Mouse (Mus musculus): ENCODE measurements at regions not wholly inside any gene's neighbourhood (a gene's known extent, or its start where the extent isn't known, plus 50 kb on each side); places are given as distances from the start of the nearest gene placed in this dataset.
"Not testable (repeated sequence)": the region's sequence is repeated elsewhere in the genome, so short reads cannot be mapped to it uniquely, and the experiment has no call there.

DNA sequence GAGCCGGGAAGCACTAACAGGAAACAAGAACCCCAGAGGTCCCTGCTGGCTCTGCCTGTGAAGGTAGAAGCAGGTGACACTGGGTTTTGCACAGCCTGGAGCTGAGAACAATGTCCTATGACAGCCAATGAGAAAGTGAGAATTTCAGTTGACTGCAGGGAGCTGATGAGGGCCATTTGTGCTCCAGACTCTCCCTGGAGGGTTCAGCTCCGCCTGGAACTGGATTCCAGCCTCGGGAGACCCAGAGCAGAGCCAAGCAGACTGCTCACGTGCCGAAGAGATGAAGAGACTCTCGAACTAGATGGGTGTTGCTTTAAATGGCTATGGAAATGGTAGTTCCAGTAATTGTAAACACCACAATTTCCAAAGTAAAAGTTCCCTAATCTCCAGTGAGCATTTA lies 93.5 kb downstream of the Cand1 start:
- in situ Hi-C loops (cut with MboI, MseI), result loop anchor here (25.0 kb wide), 1 partner anchor 516 kb away; no protein-coding TSS in a partner anchor

DNA sequence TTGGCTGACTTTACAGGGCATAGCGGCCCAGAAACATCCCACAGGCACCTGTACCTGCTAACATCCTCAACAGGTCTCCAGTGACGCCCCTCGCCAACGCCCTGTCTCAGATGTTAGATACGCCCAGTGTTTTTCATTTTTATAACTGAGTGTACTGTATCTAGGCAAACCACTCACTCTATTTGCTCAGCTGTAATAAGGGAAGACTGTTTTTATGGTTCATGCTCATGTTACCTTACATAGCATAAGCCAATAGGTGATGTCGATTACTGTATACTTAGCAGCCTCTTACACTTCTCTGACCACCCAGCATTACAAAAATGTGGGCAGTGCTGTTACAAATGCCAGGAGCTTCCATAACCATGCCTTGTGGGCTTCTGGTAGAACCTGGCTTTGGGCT lies 97.0 kb downstream of the Cand1 start:
- in situ Hi-C loops (cut with MboI, MseI), result loop anchor here (25.0 kb wide), 1 partner anchor 519 kb away; no protein-coding TSS in a partner anchor

DNA sequence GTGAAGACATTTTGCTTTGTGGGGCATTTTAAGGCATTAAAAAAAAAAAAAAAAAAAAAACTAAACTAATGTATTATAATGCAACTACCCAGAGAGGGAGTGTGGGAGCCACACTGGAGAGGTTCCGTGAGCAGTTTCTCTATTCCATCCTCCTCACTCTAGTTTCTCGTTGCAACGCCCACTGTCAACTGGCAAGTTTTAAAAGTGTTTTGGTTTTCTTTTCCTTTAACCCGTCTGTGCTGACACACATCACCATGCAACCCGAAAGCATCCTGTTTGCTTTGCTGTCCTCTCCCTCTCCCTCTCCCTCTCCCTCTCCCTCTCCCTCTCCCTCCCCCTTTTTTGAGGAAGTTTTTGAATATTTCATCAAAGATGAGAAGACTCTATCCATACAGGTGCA lies 97.5 kb downstream of the Cand1 start:
- in situ Hi-C loops (cut with MboI, MseI), result loop anchor here (25.0 kb wide), 1 partner anchor 520 kb away; no protein-coding TSS in a partner anchor

DNA sequence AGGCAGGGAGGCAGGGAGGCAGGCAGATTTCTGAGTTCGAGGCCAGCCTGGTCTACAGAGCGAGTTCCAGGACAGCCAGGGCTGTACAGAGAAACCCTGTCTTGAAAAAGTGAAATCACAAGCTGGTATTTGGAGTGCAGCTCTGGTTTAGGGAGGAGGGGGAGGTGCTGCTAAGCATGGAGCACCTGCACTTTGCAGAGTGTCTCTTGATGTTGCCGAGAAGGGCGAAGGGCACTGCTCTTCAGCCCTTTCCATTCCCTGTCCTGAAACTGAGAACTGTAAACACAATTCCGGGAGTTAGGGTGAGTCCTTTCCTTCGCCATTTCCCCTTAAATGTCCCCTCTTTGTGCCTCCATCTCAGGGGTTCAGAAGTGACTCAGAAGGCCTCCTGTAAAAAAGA lies 101.6 kb downstream of the Cand1 start:
- in situ Hi-C loops (cut with MboI, MseI), result loop anchor here (25.0 kb wide), 1 partner anchor 524 kb away; no protein-coding TSS in a partner anchor

DNA sequence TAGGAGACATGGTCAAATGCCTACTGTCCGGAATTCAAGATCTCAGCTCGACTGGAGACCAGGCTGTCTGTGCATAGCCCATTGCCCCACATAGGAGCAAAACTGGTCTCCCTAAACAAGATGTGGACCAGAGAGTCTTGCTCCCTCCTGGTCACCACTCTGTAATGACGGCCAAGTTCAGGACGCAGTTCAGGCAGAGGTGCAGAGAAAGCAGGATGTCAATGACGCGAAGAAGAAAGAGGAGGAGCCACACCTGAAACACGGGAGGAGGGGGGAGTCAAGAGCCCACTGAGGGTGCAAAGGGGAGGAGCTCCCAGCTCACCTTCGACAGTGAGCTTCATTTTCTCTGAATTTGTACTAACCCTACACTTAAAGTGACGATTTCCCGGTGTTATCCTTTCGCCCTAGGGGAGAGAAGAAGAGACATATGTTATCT lies 104.3 kb downstream of the Cand1 start:
- in situ Hi-C loops (cut with MboI, MseI), result loop anchor here (25.0 kb wide), 1 partner anchor 527 kb away; no protein-coding TSS in a partner anchor

DNA sequence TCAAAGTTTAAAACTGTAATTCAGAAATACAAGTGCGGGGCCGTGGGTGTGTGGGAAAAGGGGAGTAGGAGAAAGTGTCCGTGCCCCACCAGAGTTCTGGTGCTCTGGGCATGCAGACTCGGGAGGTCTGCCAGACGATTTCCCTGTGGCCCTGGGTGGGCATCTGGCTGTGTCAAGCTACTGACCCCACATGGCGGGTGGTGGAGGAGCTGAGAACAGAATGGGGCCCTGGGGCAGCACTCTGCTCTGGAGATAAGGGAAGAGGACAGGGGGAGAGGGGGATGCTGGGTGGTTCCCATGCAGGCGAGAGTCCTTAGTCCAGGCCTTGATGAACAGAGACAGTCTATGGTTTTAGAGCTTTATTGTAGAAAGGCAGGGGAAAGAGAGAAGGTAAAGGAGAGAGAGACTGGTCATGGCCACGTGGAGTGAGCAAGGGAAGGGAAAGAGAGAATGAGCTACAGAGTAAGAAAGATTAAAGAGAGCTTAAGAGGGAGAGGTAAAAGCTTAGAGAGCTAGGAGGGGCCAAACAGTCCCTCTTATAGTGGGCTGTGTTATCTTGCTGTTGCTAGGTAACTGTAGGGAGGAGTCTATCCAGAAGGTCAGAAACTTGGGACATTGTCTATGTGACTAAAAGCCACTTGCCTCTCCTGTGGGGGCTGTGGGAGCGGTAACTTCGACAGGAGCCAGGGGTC lies 104.9 kb downstream of the Cand1 start:
- in situ Hi-C loops (cut with MboI, MseI), result loop anchor here (25.0 kb wide), 1 partner anchor 527 kb away; no protein-coding TSS in a partner anchor

DNA sequence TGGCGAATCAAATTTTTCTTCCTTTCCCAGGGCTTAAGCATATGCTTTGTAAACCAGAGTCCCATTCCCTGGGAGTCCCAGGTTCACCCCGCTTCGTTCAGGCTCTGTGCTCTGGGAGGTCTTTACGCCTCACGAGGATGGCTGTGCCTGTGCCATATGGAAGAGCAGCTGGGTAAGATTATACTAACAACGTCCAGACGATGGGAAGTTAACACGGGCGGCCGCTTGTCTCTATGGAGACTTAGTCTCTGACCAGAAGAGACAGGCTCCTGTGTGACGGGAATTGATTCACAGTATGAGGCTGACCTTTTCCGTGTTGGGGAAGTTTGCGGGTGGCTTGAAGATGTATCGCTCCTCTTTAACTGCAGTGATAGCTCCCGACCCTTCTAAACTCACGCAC lies 107.9 kb downstream of the Cand1 start:
- in situ Hi-C loops (cut with MboI, MseI), result loop anchor here (25.0 kb wide), 1 partner anchor 530 kb away; no protein-coding TSS in a partner anchor

DNA sequence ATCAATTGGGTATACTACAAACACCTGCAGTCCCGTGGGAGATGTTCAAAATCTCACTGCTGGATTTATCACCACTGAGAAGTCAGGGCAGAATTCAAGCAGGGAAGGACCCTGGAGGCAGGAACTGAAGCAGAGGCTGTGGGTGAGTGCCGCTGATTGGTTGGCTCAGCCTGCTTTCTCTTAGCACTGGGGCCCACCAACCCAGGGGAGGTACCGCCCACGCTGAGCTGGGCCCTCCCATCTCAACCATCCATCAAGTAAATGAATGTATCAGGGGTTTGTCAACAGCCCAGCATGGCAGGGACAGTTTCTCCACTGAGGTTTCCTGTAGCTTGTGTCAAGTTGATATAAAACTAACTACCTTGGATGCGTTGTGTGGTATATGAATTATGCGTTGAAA lies 109.2 kb downstream of the Cand1 start:
- in situ Hi-C loops (cut with MboI, MseI), result loop anchor here (25.0 kb wide), 1 partner anchor 532 kb away; no protein-coding TSS in a partner anchor

DNA sequence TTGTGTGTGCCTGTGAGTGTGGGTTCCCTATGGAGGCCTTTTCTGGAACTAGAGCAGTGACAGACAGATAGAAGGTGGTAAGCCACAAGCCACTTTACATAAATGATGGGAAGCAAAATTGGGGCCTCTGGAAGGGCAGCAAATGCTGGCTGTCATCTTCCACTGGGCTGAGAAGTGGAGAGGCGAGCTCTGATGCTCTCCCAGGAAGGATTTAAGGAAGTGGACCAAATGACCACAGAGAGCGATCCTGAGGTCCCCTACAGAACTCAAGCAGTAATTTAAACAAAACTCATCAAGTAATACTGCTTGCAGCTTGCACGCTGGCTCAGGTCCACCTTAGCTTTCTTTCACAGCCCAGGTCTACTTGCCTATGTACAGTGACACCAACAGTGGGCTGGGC lies 111.8 kb downstream of the Cand1 start:
- in situ Hi-C loops (cut with MboI, MseI), result loop anchor here (25.0 kb wide), 1 partner anchor 534 kb away; no protein-coding TSS in a partner anchor

DNA sequence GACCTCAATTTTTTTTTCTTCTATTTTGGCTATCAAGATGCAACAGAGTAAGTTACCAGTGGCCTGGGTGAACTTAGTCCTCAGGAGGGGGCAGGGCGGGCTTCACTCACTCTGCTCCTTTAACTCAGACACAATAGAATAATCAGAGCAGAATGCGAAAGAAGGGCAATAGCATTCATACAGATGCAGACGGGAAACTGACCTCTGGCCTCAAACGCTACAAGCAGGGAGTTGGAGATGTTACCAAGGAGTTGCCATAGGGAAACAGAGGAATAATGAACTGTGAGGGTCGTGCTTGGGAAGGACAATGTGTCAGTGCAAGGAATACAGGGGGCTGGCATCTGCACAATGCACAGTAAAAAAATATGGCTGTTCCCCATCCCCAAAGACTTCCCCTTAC lies 116.3 kb downstream of the Cand1 start:
- in situ Hi-C loops (cut with MboI, MseI), result no loop called here

DNA sequence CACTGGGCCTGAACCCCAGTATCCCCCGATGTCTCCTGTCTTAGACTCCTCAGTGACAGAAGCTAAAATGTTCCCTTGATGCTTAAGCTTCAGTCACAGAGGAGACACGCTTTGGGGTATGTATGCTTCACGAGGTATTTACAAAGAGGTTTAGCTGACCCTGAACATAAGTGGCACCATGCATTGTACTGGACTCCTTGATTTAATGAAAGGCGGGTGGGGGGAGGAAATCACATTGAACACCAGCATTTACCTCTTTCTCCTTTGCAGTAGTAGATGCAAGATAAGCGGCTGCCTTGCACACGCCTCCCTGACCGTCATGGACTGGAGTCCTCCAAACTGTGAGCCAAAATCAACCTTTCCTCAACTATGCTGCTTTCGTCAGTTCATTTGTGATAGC lies 117.5 kb downstream of the Cand1 start:
- in situ Hi-C loops (cut with MboI, MseI), result no loop called here

DNA sequence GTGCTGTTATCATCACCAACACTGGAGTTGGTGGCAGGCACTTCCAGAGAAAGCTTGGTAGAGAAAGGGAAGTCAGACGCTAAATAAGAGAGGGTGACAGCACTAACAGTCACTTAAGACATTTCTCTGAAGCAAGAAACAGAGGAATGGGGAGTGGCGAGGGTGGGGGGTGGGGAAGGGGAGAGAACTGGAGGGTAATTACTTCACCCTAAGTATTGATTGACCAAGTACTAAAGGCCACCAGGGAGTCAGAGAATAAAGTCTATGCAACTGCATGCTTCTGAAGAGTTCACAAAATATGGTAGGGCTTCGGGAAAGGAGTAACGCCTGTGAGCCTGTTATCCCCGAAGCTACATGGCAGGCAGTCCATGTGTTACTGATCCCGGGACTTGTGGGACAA lies 118.3 kb downstream of the Cand1 start:
- in situ Hi-C loops (cut with MboI, MseI), result no loop called here

DNA sequence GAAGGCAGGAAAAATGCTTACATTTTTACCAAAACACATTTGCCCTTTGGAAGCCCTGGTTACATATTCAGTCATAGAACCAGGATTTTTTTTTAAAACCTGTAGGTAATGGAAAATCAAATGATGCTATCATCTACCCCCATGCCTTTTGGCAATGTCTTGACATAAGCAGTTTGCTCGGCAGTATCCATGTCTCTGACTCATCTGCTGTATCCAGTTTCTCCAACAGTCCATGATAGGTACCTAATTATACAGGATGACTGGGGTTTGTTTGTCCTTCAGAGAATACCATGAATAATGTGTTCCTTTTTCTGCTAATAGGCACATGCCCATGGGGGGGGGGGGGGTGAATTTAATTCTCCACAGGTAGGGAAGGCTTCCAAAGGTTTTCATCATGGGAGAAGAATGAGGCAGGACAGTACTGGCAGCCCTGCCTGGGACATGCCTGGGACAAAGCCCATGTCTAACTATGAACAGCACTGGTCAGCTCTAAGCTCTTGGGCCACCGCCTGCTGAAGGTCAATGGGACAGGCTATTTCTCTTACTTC lies 122.9 kb downstream of the Cand1 start:
- in situ Hi-C loops (cut with MboI, MseI), result no loop called here

DNA sequence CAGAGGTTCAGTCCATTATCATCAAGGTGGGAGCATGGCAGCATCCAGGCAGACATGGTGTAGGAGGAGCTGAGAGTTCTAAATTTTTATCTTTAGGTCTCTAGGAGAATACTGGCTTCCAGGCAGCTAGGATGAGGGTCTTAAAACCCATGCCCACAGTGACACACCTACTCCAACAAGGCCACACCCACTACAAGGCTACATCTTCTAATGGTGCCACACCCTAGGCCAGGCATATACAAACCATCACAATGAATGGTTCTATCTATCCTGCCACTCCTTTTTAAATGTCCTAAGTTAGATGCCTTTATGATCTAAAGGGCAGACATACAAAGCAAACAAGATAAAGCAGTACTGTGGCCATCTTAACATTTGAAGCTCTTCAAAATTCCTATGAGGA lies 124.7 kb downstream of the Cand1 start:
- in situ Hi-C loops (cut with MboI, MseI), result not testable (repeated sequence)

DNA sequence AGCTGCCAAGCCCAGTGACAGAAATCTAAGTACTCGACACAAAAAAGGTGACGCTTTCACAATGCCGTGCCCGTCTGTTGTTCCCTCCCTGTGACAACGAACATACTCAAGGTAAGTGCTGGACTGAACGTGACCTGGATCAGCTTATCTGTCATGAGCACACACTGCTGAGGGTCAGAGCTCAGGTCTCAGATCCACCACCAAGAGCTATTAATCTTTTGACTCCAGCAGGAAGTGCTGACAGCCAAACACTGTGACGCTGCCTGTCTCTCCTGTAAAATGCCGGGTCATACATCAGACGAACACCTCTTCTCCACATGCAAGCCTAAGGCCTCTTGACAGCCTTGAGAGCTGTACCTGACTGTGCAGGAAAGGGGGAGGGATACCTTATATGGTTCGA lies 125.2 kb downstream of the Cand1 start:
- in situ Hi-C loops (cut with MboI, MseI), result no loop called here

DNA sequence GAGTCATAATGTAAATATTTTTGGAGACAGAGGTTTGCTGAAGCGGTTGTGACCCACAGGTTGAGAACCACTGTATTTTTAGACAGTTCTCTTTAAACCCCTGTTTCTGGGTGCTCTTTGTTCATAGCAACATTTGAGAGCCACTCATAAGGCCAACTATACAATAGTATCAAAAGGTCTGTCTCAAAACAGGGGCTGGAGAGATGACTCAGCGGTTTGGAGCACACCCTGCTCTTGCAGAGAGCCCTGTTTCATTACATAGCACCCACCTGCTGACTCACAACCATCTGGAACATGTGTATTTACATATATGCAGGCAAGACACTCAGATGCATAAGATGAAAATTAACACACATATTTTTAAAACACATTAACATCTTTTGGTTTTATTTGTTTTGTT lies 128.0 kb downstream of the Cand1 start:
- in situ Hi-C loops (cut with MboI, MseI), result no loop called here

DNA sequence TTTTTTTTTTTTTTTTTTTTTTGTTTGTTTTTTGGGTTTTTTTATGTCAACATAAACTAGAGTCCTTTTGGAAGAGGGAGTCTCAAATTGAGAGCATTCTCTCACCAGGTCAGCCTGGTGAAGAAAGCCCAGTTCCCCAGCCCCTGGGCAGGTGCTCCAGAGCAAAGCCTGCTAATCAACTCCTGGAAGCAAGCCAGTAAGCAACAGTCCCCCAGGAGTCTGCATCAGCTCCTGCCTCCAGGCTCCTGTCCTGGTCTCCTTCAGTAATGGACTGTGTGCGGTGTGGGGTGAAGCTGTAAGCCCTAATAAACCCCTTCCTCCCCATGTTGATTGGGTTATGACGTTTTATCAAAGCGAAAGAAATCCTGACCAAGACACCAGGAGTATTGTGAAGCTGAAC lies 128.4 kb downstream of the Cand1 start:
- in situ Hi-C loops (cut with MboI, MseI), result no loop called here

DNA sequence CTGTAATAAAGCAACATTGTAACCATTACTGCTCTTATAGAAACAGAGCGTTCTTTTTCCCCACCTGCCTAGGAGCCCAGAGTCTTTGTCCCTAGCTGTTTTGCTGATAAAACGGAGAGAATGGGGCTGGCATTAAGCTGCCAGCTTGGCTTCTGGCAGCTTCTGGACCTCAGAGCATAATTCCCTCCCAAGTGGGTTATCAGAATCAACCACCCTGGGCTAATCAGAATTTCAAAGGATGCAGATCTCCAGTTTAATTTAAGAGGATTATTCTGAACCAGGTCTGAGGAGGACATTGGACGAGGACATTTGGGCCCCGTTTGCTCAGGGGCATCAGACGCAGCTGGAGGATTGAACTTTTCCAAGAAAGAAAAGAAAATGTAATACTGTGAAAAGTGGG lies 129.2 kb downstream of the Cand1 start:
- in situ Hi-C loops (cut with MboI, MseI), result no loop called here

DNA sequence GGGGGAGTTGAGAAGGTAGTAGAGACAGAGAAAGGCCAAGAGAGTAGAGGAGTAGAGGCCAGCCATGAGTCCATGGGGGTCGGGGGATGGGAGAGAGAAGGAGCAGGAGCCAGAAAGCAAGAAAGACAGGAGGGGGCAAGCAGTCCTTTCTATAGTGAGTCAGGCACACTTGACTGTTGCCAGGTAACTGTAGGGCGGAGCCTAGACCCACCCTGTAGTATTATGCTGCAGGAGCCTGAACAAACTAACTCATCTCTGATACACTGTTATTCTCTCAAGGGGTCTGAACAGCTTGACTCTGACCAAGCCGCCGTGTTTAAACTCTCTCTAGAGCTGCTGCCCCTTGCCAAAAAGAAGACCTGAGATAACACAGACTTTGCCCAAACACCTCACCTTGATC lies 130.6 kb downstream of the Cand1 start:
- in situ Hi-C loops (cut with MboI, MseI), result no loop called here

DNA sequence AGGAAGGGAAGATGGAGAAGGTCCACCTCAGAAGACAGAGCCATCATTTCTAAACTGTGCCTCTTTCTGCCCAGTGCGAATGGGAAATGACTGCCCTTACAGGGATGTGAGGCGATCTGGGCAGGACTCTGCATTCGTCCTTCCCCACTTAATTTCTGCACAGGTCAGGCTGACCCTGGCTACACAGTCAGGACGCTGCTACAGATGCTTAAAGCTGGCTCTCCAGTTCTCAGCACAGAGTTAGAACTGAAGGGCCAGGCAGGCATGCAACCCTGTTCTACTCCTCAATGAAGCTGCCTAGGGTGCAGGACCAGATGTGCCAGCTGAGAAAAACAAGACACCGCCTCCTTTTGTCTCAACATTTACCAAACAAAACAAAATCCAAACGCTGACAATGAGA lies 132.1 kb downstream of the Cand1 start:
- in situ Hi-C loops (cut with MboI, MseI), result no loop called here

DNA sequence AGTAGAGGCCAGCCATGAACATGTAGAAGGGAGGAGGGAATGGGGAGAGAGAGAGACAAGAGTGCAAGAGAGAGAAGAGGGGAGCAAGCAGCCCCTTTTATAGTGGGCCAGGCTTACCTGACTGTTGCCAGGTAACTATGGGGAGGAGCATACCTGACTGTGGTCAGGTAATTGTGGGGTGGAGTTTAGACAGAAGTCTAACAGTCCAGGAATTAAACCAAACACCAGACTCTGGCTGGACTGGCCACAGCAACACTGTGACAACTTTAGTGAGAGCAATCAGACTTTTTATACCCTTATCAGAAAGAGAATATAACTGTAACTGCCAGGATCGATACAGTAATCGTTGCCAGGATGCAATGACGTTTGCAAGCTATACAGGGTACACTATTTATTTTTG lies 133.8 kb downstream of the Cand1 start:
- in situ Hi-C loops (cut with MboI, MseI), result no loop called here

DNA sequence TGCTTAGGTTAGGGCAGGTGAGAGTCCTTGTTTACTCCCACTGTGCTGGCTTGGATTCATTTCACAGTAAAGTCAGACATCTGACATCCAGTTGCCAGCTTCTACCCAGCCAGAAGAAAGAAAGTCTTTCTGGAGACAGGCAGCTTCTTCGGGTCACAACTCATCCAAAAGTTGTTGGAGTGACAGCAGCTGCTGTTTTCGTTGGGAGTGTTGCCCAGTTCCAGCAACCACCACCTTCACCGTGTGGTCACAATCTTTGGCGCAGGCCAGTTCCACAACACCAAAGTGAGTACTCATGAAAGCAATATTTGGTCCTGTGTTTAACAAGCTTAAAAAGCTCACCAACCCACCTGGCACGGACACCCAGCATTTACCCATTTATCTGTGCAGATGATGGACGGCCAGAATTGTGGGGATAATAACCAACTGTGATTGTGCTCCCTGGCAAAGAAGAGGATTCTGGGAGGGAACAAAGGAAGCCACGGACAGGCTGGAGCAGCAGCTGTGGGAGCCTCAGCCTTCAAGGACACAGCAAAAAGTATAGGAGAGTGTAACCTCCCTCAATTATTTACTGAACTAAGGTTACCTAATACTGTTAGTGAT lies 134.5 kb downstream of the Cand1 start:
- in situ Hi-C loops (cut with MboI, MseI), result no loop called here

DNA sequence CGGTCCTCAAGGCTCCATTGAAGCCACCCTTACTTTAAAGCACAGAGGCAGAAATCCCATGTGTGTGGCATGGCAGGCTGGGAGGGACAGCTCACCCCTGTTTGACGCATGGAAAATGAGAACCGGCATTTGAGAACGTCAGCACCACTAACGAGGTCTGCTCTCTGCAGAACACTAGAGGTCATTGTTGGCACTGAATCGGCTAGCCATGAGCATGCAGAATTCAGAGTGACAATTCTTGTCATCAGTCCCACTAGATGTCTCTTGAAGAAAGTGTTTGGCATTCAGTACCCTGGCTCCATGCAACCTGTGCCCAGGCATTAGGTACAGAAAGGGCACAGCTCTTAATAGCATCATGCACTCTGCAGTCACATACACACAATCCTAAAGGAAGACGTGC lies 139.3 kb downstream of the Cand1 start:
- in situ Hi-C loops (cut with MboI, MseI), result no loop called here
